Mouse (Mus musculus): ENCODE measurements around the gene Tmprss9.

DNA sequence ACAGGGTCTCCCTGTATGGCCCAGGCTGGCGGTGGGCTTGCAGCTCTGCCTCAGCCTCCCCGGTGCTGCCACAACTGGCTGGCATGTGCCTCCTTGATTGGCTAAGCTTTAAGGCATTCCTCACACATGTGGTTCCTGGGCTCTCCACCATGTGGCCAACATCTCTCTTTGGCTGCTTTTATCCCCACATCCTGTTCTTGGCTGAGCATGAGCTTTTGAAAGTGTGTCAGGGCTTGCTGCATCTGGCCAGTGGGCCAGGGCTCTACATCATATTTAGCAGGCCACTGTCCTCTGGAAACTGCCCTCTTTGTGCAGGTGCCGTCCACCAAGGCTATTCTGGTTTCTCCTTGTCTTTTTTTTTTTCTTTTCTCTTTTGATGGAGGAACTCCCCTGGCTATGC, 15.4 kb upstream of the Tmprss9 start:
- TF ChIP-seq CTCF (IDR thresholded peaks at IDR 0.05; ENCODE audit: insufficient read depth, low read depth, low read length): no peak
- no peak for TF ChIP-seq POLR2A (IDR thresholded peaks at IDR 0.05; ENCODE audit: insufficient read depth, low read depth, low read length)
